Mouse (Mus musculus) neural tube, embryonic 13.5 days (tissue): Measurements from ENCODE around the gene Trim66. TPM values are rescaled to one million over a fixed set of nuclear protein-coding genes. Genes with fewer than 3 reads are reported as not detected.

ENCODE experiments used
- ATAC-seq: fragments of 200-750 bp; cut with Nextera tagmentation; 2 replicates; pipeline ENCODE4 v1.8.0; 2017; ENCODE audit warnings: low read depth, mild to moderate bottlenecking, moderate TSS enrichment, moderate library complexity
- H3K27ac ChIP-seq: fragments of 300-500 bp; sonication (generic); replicated peaks from 2 replicates; pipeline ENCODE4 v1.5.1; 2015; ENCODE audit warnings: moderate library complexity, mild to moderate bottlenecking, inconsistent platforms
- H3K27me3 ChIP-seq: fragments of 300-500 bp; sonication (generic); 2 replicates; pipeline ENCODE4 v1.6.1; 2015; ENCODE audit warnings: mild to moderate bottlenecking, inconsistent platforms
- H3K36me3 ChIP-seq: fragments of 300-500 bp; sonication (generic); 2 replicates; pipeline ENCODE4 v1.6.1; 2015; ENCODE audit warnings: mild to moderate bottlenecking, inconsistent platforms
- H3K4me1 ChIP-seq: fragments of 300-500 bp; sonication (generic); replicated peaks from 2 replicates; pipeline ENCODE4 v1.6.1; 2015; ENCODE audit warnings: inconsistent platforms
- H3K4me2 ChIP-seq: fragments of 300-500 bp; sonication (generic); 2 replicates; pipeline ENCODE4 v1.6.1; 2015; ENCODE audit warnings: inconsistent platforms, mild to moderate bottlenecking, moderate library complexity
- H3K4me3 ChIP-seq: fragments of 300-500 bp; sonication (generic); 2 replicates; pipeline ENCODE4 v1.5.1; 2015; ENCODE audit warnings: mild to moderate bottlenecking, inconsistent platforms
- H3K9ac ChIP-seq: fragments of 300-500 bp; sonication (generic); 2 replicates; pipeline ENCODE4 v1.6.1; 2015; ENCODE audit warnings: moderate library complexity, mild to moderate bottlenecking, inconsistent platforms
- H3K9me3 ChIP-seq: fragments of 300-500 bp; sonication (generic); 2 replicates; pipeline ENCODE4 v1.6.1; 2016; ENCODE audit warnings: inconsistent platforms
- WGBS: fragments of 180-500 bp; shearing (Covaris S2); methylation state at CpG from one replicate; pipeline ENCODE4 v1.1.7; 2015; 5-methylcytosine and 5-hydroxymethylcytosine counted together
- polyA plus RNA-seq: library from polyadenylated mRNA; unstranded; fragments of >200 nt; fragmentation: Nextera tagmentation; extraction: Ambion mirVana; gene quantifications from 2 replicates; pipeline ENCODE4 v1.2.1, GENCODE M21; 2015

Gene Trim66
- 0.11 and 0.26 TPM in 2 replicates for polyA plus RNA-seq

GRCm38 (mm10) chr7:109508034-109508433 lies at the start of gene Trim66:
Gene Trim66, minus strand, starts transcription at chr7:109508134.
- Histone ChIP-seq H3K4me3 (no peak within 1 kb of the TSS), H3K27me3 (no peaks in the 10 kb centered on the region), H3K4me2 (peak within 1 kb of the TSS; percentile 3; the same call in 1 of the 2 replicates), H3K27ac (no peak within 1 kb of the TSS), H3K4me1 (peaks cover 11% of the 10 kb centered on the region), H3K36me3 (no peaks in the 10 kb centered on the region), H3K9me3 (no peaks in the 10 kb centered on the region), H3K9ac (no peak within 1 kb of the TSS)
- no peak for ATAC-seq
- 92% methylated on average over 4 of the region's 4 CpGs for WGBS

GRCm38 (mm10) chr7:109546726-109547125 lies 38.8 kb upstream of the Trim66 start:
- Histone ChIP-seq H3K4me2 (no peak overlapping the region), H3K36me3 (peaks cover 30% of the 10 kb centered on the region; the same call in 1 of the 2 replicates), H3K9me3 (no peaks in the 10 kb centered on the region), H3K27me3 (no peaks in the 10 kb centered on the region), H3K27ac (no peak overlapping the region), H3K4me1 (peaks cover 6% of the 10 kb centered on the region; the same call in 1 of the 2 replicates), H3K4me3 (no peak overlapping the region), H3K9ac (no peak overlapping the region)
- ATAC-seq: no peak
- WGBS: 97% methylated on average over 5 of the region's 5 CpGs

- 94% methylated on average over 2 of the region's 2 CpGs for WGBS
- Histone ChIP-seq H3K36me3 (peaks cover 33% of the 10 kb centered on the region; the same call in 1 of the 2 replicates), H3K27me3 (no peaks in the 10 kb centered on the region), H3K27ac (no peak overlapping the region), H3K4me3 (no peak overlapping the region), H3K9ac (no peak overlapping the region), H3K4me2 (no peak overlapping the region), H3K4me1 (peaks cover 6% of the 10 kb centered on the region; the same call in 1 of the 2 replicates), H3K9me3 (no peaks in the 10 kb centered on the region)
- ATAC-seq: no peak
Observed at GRCm38 (mm10) chr7:109546186-109546585, 38.3 kb upstream of the Trim66 start.

- ATAC-seq: no peak
- no peaks in the 10 kb centered on the region for H3K9me3 ChIP-seq
- H3K4me1 ChIP-seq: peaks cover 6% of the 10 kb centered on the region; the same call in 1 of the 2 replicates
- no peaks in the 10 kb centered on the region for H3K27me3 ChIP-seq
- 83% methylated on average over 10 of the region's 10 CpGs for WGBS
- no peak overlapping the region for H3K4me3 ChIP-seq
- H3K27ac ChIP-seq: peak overlapping the region; percentile 15
- no peak overlapping the region for H3K4me2 ChIP-seq
- no peak overlapping the region for H3K9ac ChIP-seq
- H3K36me3 ChIP-seq: peaks cover 36% of the 10 kb centered on the region; the same call in 1 of the 2 replicates
Observed at GRCm38 (mm10) chr7:109545255-109545993, 37.5 kb upstream of the Trim66 start.

GRCm38 (mm10) chr7:109544792-109545191 lies 36.9 kb upstream of the Trim66 start:
- ATAC-seq: no peak
- H3K4me2 ChIP-seq: no peak overlapping the region
- H3K4me1 ChIP-seq: peaks cover 6% of the 10 kb centered on the region; the same call in 1 of the 2 replicates
- peaks cover 41% of the 10 kb centered on the region; the same call in 1 of the 2 replicates for H3K36me3 ChIP-seq
- peak overlapping the region; percentile 15 for H3K27ac ChIP-seq
- H3K9ac ChIP-seq: no peak overlapping the region
- no peaks in the 10 kb centered on the region for H3K9me3 ChIP-seq
- no peaks in the 10 kb centered on the region for H3K27me3 ChIP-seq
- WGBS: 70% methylated on average over 5 of the region's 5 CpGs
- no peak overlapping the region for H3K4me3 ChIP-seq

- Histone ChIP-seq H3K4me3 (no peak overlapping the region), H3K4me2 (no peak overlapping the region), H3K9ac (no peak overlapping the region), H3K9me3 (no peaks in the 10 kb centered on the region), H3K27ac (0 out of 2 replicates have a peak overlapping the region, but pooled peaks have one; percentile 28), H3K4me1 (peaks cover 6% of the 10 kb centered on the region; the same call in 1 of the 2 replicates), H3K36me3 (peaks cover 42% of the 10 kb centered on the region), H3K27me3 (no peaks in the 10 kb centered on the region)
- WGBS: 89% methylated on average over 3 of the region's 3 CpGs
- no peak for ATAC-seq
Observed at GRCm38 (mm10) chr7:109542364-109542628, 34.4 kb upstream of the Trim66 start.

GRCm38 (mm10) chr7:109541609-109542363 lies 33.9 kb upstream of the Trim66 start:
- Histone ChIP-seq H3K27me3 (no peaks in the 10 kb centered on the region), H3K4me3 (no peak overlapping the region), H3K36me3 (peaks cover 42% of the 10 kb centered on the region), H3K4me1 (peaks cover 10% of the 10 kb centered on the region), H3K27ac (peak overlapping the region; percentile 28; the same call in 1 of the 2 replicates), H3K9ac (no peak overlapping the region), H3K4me2 (no peak overlapping the region), H3K9me3 (no peaks in the 10 kb centered on the region)
- ATAC-seq: no peak
- WGBS: 90% methylated on average over 10 of the region's 10 CpGs

- Histone ChIP-seq H3K4me2 (no peak overlapping the region), H3K4me3 (no peak overlapping the region), H3K9me3 (no peaks in the 10 kb centered on the region), H3K27me3 (no peaks in the 10 kb centered on the region), H3K27ac (no peak overlapping the region), H3K4me1 (peaks cover 19% of the 10 kb centered on the region), H3K9ac (no peak overlapping the region), H3K36me3 (peaks cover 42% of the 10 kb centered on the region)
- ATAC-seq: no peak
Observed at GRCm38 (mm10) chr7:109540902-109541301, 33.0 kb upstream of the Trim66 start.

GRCm38 (mm10) chr7:109536451-109536946 lies 28.6 kb upstream of the Trim66 start:
- Histone ChIP-seq H3K9ac (no peak overlapping the region), H3K27me3 (no peaks in the 10 kb centered on the region), H3K36me3 (peaks cover 34% of the 10 kb centered on the region), H3K4me3 (no peak overlapping the region), H3K27ac (peak overlapping the region; percentile 70), H3K9me3 (no peaks in the 10 kb centered on the region), H3K4me2 (no peak overlapping the region), H3K4me1 (peaks cover 16% of the 10 kb centered on the region)
- WGBS: 44% methylated on average over 4 of the region's 4 CpGs
- ATAC-seq: peak; percentile 92

GRCm38 (mm10) chr7:109534921-109535320 lies 27.0 kb upstream of the Trim66 start:
- Histone ChIP-seq H3K9ac (no peak overlapping the region), H3K27ac (no peak overlapping the region), H3K4me2 (no peak overlapping the region), H3K36me3 (peaks cover 36% of the 10 kb centered on the region), H3K4me1 (peaks cover 16% of the 10 kb centered on the region), H3K27me3 (no peaks in the 10 kb centered on the region), H3K4me3 (no peak overlapping the region), H3K9me3 (no peaks in the 10 kb centered on the region)
- WGBS: 95% methylated on average over 3 of the region's 3 CpGs
- no peak for ATAC-seq

GRCm38 (mm10) chr7:109533888-109534287 lies 26.0 kb upstream of the Trim66 start:
- Histone ChIP-seq H3K4me1 (peaks cover 16% of the 10 kb centered on the region), H3K36me3 (peaks cover 27% of the 10 kb centered on the region), H3K9me3 (no peaks in the 10 kb centered on the region), H3K27me3 (no peaks in the 10 kb centered on the region), H3K4me2 (no peak overlapping the region), H3K27ac (no peak overlapping the region), H3K9ac (no peak overlapping the region), H3K4me3 (no peak overlapping the region)
- 89% methylated on average over 4 of the region's 4 CpGs for WGBS
- no peak for ATAC-seq

GRCm38 (mm10) chr7:109533129-109533528 lies 25.2 kb upstream of the Trim66 start:
- Histone ChIP-seq H3K9me3 (no peaks in the 10 kb centered on the region), H3K27me3 (no peaks in the 10 kb centered on the region), H3K4me3 (no peak overlapping the region), H3K4me2 (no peak overlapping the region), H3K36me3 (peaks cover 27% of the 10 kb centered on the region), H3K4me1 (peaks cover 16% of the 10 kb centered on the region), H3K9ac (no peak overlapping the region), H3K27ac (no peak overlapping the region)
- ATAC-seq: no peak
- WGBS: 85% methylated on average over 4 of the region's 4 CpGs
